Mouse (Mus musculus): Measurements from ENCODE around the gene Fam69a. TPM values are rescaled to one million over a fixed set of nuclear protein-coding genes. Genes with fewer than 3 reads are reported as not detected.
"Not testable (repeated sequence)": the region's sequence is repeated elsewhere in the genome, so short reads cannot be mapped to it uniquely, and the experiment has no call there.

The Fam69a gene
- 13.5 and 14.2 TPM in 2 replicates for polyA plus RNA-seq (2011; ENCODE audit: insufficient read depth, insufficient read length, low replicate concordance, missing spikeins)

DNA sequence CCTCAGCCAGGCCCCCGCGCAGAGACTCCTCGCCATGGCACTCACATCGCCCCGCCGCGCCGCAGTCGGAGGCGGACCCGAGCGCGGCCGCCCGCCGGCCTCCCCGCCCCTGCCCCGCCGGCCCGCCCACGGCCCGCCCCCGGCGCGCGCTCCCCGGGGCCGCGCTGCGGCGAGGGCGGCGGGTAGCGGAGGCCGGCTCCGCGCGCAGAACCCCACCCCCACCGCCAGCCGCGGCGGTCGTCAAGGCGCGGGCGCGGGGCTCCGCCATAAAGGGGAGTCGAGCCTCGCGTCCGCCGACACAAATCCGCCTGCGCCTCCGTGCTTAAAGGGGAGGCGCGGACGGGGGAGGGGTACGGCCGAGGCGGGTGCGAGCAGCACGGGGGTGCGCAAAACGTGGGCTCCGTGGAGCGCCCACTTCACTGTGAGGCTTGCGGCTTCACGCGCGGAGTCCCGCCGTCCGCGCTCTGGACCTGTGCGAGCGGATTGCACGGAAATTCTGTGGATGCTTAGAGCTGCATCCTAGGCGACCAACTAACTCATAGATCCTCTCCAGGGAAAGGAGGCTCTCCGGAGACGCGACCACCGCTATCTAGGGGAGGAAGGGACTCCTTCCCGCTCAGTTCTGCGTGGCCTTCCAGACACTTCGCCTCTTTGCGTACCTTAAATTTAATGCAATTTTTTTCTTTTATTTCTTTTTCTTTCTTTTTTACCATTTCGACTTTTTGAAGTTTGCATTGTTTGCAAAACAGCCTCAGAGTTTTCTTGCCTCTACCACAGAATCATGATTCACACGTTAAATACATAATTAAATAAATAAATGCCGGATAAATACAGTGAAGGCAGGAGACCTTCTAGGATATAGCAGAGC is at the start of gene Fam69a:
TSS of gene Fam69a (minus strand) at position 119 of the 868 bp plus-strand sequence.
- peak; percentile 52; the same call in 1 of the 2 replicates for TF ChIP-seq POLR2A (IDR thresholded peaks at IDR 0.05; ENCODE audit: borderline replicate concordance, control insufficient read depth, low read depth, low read length)
- no peak for TF ChIP-seq CTCF (IDR thresholded peaks at IDR 0.05; ENCODE audit: control insufficient read depth, insufficient read depth, low read length)
- under 1% methylated on average over 91 of the region's 91 CpGs for WGBS
- peak within 1 kb of the TSS; percentile 94 for H3K4me3 ChIP-seq (replicated peaks; ENCODE audit: control insufficient read depth, low read depth, low read length)
- H3K4me1 ChIP-seq (ENCODE audit: control insufficient read depth, insufficient read depth, low read length) = peaks cover 1% of the 10 kb centered on the region
- peak within 1 kb of the TSS; percentile 97 for H3K27ac ChIP-seq (ENCODE audit: control insufficient read depth, insufficient read depth, low read depth, low read length, poor library complexity)

DNA sequence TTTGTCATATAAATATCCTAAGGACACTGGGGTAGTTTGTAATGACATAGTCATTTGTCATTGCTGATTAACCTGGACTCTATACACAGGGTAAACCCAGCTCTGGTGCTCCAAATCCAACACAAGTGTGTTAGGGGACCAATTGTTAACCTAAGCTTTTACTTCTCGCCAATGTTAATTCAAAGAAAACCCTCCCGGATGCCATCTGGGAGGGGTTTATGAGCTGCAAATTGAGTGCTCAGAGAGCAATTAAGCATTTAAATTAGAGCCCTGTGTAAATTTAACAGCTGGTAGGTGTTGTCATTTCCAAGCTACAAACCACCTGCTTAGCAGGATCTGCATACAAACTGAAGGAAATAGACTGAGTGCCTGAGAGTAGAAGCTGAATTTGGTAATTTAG is 48.6 kb upstream of the Fam69a start:
- Histone ChIP-seq H3K27ac (ENCODE audit: control insufficient read depth, insufficient read depth, low read depth, low read length, poor library complexity) (no peak overlapping the region), H3K4me1 (ENCODE audit: control insufficient read depth, insufficient read depth, low read length) (no peaks in the 10 kb centered on the region; the same call in 1 of the 2 replicates), H3K4me3 (replicated peaks; ENCODE audit: control insufficient read depth, low read depth, low read length) (no peak overlapping the region)
- 66% methylated on average over 2 of the region's 2 CpGs for WGBS
- TF ChIP-seq POLR2A (IDR thresholded peaks at IDR 0.05; ENCODE audit: borderline replicate concordance, control insufficient read depth, low read depth, low read length) (no peak), CTCF (IDR thresholded peaks at IDR 0.05; ENCODE audit: control insufficient read depth, insufficient read depth, low read length) (no peak)

DNA sequence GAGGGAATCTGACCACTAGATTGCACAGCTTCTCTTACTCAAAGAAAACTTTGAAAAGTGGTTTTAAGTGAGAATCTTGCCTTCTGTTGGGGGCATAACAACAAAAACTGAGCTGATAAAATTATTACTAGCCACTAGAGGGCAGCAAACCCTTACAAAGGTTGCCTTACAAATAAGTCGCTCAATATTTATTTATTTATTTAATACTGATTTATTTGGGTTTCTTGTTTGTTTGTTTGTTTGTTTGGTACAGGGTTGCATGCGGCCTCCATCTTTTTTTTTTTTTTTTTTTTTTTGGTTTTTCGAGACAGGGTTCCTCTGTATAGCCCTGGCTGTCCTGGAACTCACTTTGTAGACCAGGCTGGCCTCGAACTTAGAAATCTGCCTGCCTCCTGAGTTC is 47.3 kb upstream of the Fam69a start:
- H3K4me1 ChIP-seq (ENCODE audit: control insufficient read depth, insufficient read depth, low read length) = no peaks in the 10 kb centered on the region; the same call in none of the 2 replicates
- 24% methylated on average over 4 of the region's 4 CpGs for WGBS
- TF ChIP-seq CTCF (IDR thresholded peaks at IDR 0.05; ENCODE audit: control insufficient read depth, insufficient read depth, low read length) (no peak; the same call in 1 of the 2 replicates), POLR2A (IDR thresholded peaks at IDR 0.05; ENCODE audit: borderline replicate concordance, control insufficient read depth, low read depth, low read length) (no peak)
- no peak overlapping the region for H3K27ac ChIP-seq (ENCODE audit: control insufficient read depth, insufficient read depth, low read depth, low read length, poor library complexity)
- H3K4me3 ChIP-seq (replicated peaks; ENCODE audit: control insufficient read depth, low read depth, low read length) = no peak overlapping the region

- H3K4me1 ChIP-seq (ENCODE audit: control insufficient read depth, insufficient read depth, low read length) = no peaks in the 10 kb centered on the region; the same call in none of the 2 replicates
- H3K4me3 ChIP-seq (replicated peaks; ENCODE audit: control insufficient read depth, low read depth, low read length) = no peak overlapping the region
- WGBS = 64% methylated on average over 4 of the region's 4 CpGs
- no peak overlapping the region for H3K27ac ChIP-seq (ENCODE audit: control insufficient read depth, insufficient read depth, low read depth, low read length, poor library complexity)
- TF ChIP-seq POLR2A (IDR thresholded peaks at IDR 0.05; ENCODE audit: borderline replicate concordance, control insufficient read depth, low read depth, low read length) (no peak), CTCF (IDR thresholded peaks at IDR 0.05; ENCODE audit: control insufficient read depth, insufficient read depth, low read length) (no peak)
Observed at GRCm38 (mm10) chr5:108031267-108031666, 44.4 kb upstream of the Fam69a start.

DNA sequence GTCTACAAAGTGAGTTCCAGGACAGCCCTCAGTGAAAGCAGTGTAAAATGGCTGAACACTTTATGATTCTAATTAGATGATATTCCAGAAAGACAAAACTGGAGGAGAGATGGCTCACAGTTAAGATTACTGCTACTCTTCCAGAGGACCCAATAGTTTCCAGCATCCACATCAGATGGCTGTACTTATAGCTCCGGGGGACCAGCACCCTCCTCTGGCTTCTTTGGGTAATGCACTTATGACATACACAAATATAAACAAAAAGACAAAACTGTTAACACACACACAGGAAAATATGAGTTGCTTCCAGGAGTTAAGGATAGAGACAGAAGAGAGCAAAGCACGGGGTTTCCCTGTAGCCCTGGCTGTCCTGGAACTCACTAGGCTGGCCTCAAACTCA is 43.1 kb upstream of the Fam69a start:
- H3K4me3 ChIP-seq (replicated peaks; ENCODE audit: control insufficient read depth, low read depth, low read length) = no peak overlapping the region
- TF ChIP-seq POLR2A (IDR thresholded peaks at IDR 0.05; ENCODE audit: borderline replicate concordance, control insufficient read depth, low read depth, low read length) = no peak
- WGBS = 58% methylated on average over 2 of the region's 2 CpGs
- no peaks in the 10 kb centered on the region; the same call in none of the 2 replicates for H3K4me1 ChIP-seq (ENCODE audit: control insufficient read depth, insufficient read depth, low read length)
- no peak overlapping the region; the same call in 1 of the 2 replicates for H3K27ac ChIP-seq (ENCODE audit: control insufficient read depth, insufficient read depth, low read depth, low read length, poor library complexity)

DNA sequence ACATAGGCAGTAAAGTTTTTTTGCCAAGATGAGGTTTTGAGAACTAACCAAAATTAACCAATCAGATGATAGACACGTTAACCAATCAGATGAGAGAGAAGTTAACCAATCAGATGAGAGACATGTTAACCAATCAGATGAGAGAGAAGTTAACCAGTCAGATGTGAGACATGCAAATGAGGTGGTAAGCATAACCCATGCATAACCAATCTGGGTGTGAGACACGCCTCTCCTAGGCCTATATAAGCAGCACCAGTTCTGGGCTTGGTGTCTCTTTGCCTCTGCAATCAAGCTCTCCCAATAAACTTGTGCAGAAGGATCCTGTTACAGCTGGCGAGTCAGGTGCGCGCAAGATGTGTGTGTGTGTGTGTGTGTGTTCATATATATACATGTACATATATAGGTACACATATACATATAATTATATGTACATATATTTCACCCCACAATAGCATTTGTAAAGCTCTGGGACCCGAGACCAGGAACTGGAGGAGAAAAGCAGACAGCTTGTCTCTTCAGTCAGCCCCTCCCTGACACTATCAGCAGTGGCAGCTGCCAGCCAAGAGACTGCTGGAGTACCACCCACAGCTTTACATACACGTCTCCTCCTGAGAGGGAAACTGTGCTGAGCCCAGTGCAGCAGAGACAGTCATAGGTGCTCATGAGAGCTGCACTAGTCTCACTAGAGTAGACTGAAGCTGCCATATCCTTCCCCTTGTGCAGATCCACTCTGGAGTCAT is 42.1 kb upstream of the Fam69a start:
- H3K27ac ChIP-seq (ENCODE audit: control insufficient read depth, insufficient read depth, low read depth, low read length, poor library complexity) = peak overlapping the region; percentile 34; the same call in 1 of the 2 replicates
- H3K4me3 ChIP-seq (replicated peaks; ENCODE audit: control insufficient read depth, low read depth, low read length); H3K4me1 ChIP-seq (ENCODE audit: control insufficient read depth, insufficient read depth, low read length): not testable (repeated sequence)
- 79% methylated on average over 7 of the region's 7 CpGs for WGBS

GRCm38 (mm10) chr5:108028230-108028629 is 41.3 kb upstream of the Fam69a start:
- no peak overlapping the region for H3K4me3 ChIP-seq (replicated peaks; ENCODE audit: control insufficient read depth, low read depth, low read length)
- no peak overlapping the region for H3K27ac ChIP-seq (ENCODE audit: control insufficient read depth, insufficient read depth, low read depth, low read length, poor library complexity)
- no peaks in the 10 kb centered on the region; the same call in none of the 2 replicates for H3K4me1 ChIP-seq (ENCODE audit: control insufficient read depth, insufficient read depth, low read length)
- TF ChIP-seq CTCF (IDR thresholded peaks at IDR 0.05; ENCODE audit: control insufficient read depth, insufficient read depth, low read length) (no peak), POLR2A (IDR thresholded peaks at IDR 0.05; ENCODE audit: borderline replicate concordance, control insufficient read depth, low read depth, low read length) (no peak)
- WGBS = 91% methylated on average over 4 of the region's 4 CpGs

DNA sequence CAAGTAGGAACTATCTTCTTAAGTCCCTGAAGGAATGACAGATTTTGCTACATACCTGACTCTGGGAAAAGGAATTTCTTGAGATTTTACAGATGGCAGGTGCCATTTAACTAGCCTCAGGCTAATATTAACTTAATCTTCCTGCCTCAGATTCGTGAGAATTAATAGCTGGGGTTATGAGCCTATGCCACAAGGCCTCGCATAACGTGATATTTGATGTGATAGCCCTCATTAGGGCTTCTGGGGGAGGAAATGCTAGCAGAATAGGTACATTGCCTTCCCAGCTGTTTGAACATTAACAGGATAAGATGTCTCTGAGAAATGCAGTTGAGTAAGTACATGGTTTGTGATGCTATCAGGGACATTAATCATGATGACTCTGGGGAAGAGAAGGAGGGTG is 34.5 kb upstream of the Fam69a start:
- 71% methylated on average over 3 of the region's 3 CpGs for WGBS

More for the DNA sequence above, 34.5 kb upstream of the Fam69a start:
- Histone ChIP-seq H3K4me1 (ENCODE audit: control insufficient read depth, insufficient read depth, low read length) (no peaks in the 10 kb centered on the region), H3K4me3 (replicated peaks; ENCODE audit: control insufficient read depth, low read depth, low read length) (no peak overlapping the region), H3K27ac (ENCODE audit: control insufficient read depth, insufficient read depth, low read depth, low read length, poor library complexity) (no peak overlapping the region)
- TF ChIP-seq POLR2A (IDR thresholded peaks at IDR 0.05; ENCODE audit: borderline replicate concordance, control insufficient read depth, low read depth, low read length) (no peak), CTCF (IDR thresholded peaks at IDR 0.05; ENCODE audit: control insufficient read depth, insufficient read depth, low read length) (no peak)
